Mouse (Mus musculus) heart, embryonic 11.5 days (tissue): ENCODE measurements around the gene Dock8. TPM values are rescaled to one million over a fixed set of nuclear protein-coding genes. Genes with fewer than 3 reads are reported as not detected.

Experiments used
- ATAC-seq: fragments of 200-750 bp; cut with Nextera tagmentation; replicated peaks from 2 replicates; pipeline ENCODE4 v1.8.0; 2017; ENCODE audit warnings: moderate library complexity; ENCODE audit not compliant: insufficient number of reproducible peaks, low FRiP score, low TSS enrichment
- H3K27ac ChIP-seq: fragments of 300-500 bp; sonication (generic); 2 replicates; pipeline ENCODE4 v1.5.1; 2014; ENCODE audit warnings: mild to moderate bottlenecking, low read depth, low read length
- H3K27me3 ChIP-seq: fragments of 300-500 bp; sonication (generic); 2 replicates; pipeline ENCODE4 v1.6.1; 2014; ENCODE audit warnings: mild to moderate bottlenecking, low read length, mixed read lengths; ENCODE audit not compliant: control insufficient read depth, insufficient read depth
- H3K36me3 ChIP-seq: fragments of 300-500 bp; sonication (generic); 2 replicates; pipeline ENCODE4 v1.6.1; 2014; ENCODE audit warnings: mild to moderate bottlenecking, low read length, moderate library complexity, mixed read lengths; ENCODE audit not compliant: control insufficient read depth, insufficient read depth
- H3K4me1 ChIP-seq: fragments of 300-500 bp; sonication (generic); 2 replicates; pipeline ENCODE4 v1.6.1; 2014; ENCODE audit warnings: low read length; ENCODE audit not compliant: control insufficient read depth, insufficient read depth
- H3K4me2 ChIP-seq: fragments of 300-500 bp; sonication (generic); 2 replicates; pipeline ENCODE4 v1.6.1; 2014; ENCODE audit warnings: mild to moderate bottlenecking, moderate library complexity
- H3K4me3 ChIP-seq: fragments of 300-500 bp; sonication (generic); 2 replicates; pipeline ENCODE4 v1.5.1; 2014; ENCODE audit warnings: low read depth, low read length
- H3K9ac ChIP-seq: fragments of 300-500 bp; sonication (generic); 2 replicates; pipeline ENCODE4 v1.6.1; 2014; ENCODE audit warnings: mild to moderate bottlenecking, low read depth, low read length, moderate library complexity
- H3K9me3 ChIP-seq: fragments of 300-500 bp; sonication (generic); replicated peaks from 2 replicates; pipeline ENCODE4 v1.6.1; 2016; ENCODE audit warnings: low read length; ENCODE audit not compliant: control insufficient read depth
- WGBS: fragments of 180-500 bp; shearing (Covaris S2); extraction: QIAGEN DNeasy Blood & Tissue Kit; methylation state at CpG from one replicate; pipeline ENCODE4 v1.1.7; 2014; ENCODE audit not compliant: insufficient replicate concordance; 5-methylcytosine and 5-hydroxymethylcytosine counted together
- polyA plus RNA-seq: library from polyadenylated mRNA; unstranded; fragments of >200 nt; fragmentation: Nextera tagmentation; extraction: Ambion mirVana; gene quantifications from 2 replicates; pipeline ENCODE4 v1.2.1, GENCODE M21; 2014

Gene Dock8
- polyA plus RNA-seq, 1 experiment from 2014 or later = 4.9 TPM

GRCm38 (mm10) chr19:25041209-25041608 is 41.9 kb downstream of the Dock8 start:
- Histone ChIP-seq H3K4me3 (no peak overlapping the region), H3K9me3 (no peaks in the 10 kb centered on the region), H3K27me3 (no peaks in the 10 kb centered on the region), H3K9ac (no peak overlapping the region), H3K4me2 (no peak overlapping the region), H3K27ac (no peak overlapping the region), H3K36me3 (no peaks in the 10 kb centered on the region), H3K4me1 (no peaks in the 10 kb centered on the region)
- WGBS = 53% methylated on average over 6 of the region's 6 CpGs
- no peak for ATAC-seq

- Histone ChIP-seq H3K27me3 (no peaks in the 10 kb centered on the region), H3K4me2 (no peak overlapping the region), H3K36me3 (no peaks in the 10 kb centered on the region), H3K9ac (no peak overlapping the region), H3K27ac (no peak overlapping the region), H3K4me3 (no peak overlapping the region), H3K9me3 (no peaks in the 10 kb centered on the region), H3K4me1 (no peaks in the 10 kb centered on the region)
- 60% methylated on average over 11 of the region's 11 CpGs for whole genome bisulfite sequencing
- ATAC-seq = no peak
Observed at GRCm38 (mm10) chr19:25042973-25043372, 43.6 kb downstream of the Dock8 start.

- H3K27ac ChIP-seq = no peak overlapping the region
- H3K9ac ChIP-seq = no peak overlapping the region
- no peaks in the 10 kb centered on the region for H3K36me3 ChIP-seq
- H3K4me2 ChIP-seq = no peak overlapping the region
- H3K9me3 ChIP-seq = no peaks in the 10 kb centered on the region
- WGBS = 68% methylated on average over 3 of the region's 3 CpGs
- H3K4me1 ChIP-seq = no peaks in the 10 kb centered on the region
- H3K4me3 ChIP-seq = no peak overlapping the region
- no peaks in the 10 kb centered on the region for H3K27me3 ChIP-seq
- ATAC-seq = no peak
Observed at GRCm38 (mm10) chr19:25044057-25044456, 44.7 kb downstream of the Dock8 start.

GRCm38 (mm10) chr19:25052355-25052754 is 53.0 kb downstream of the Dock8 start:
- H3K9me3 ChIP-seq = no peaks in the 10 kb centered on the region
- WGBS = 87% methylated on average over 7 of the region's 7 CpGs
- H3K36me3 ChIP-seq = no peaks in the 10 kb centered on the region
- H3K4me3 ChIP-seq = no peak overlapping the region
- H3K27me3 ChIP-seq = no peaks in the 10 kb centered on the region
- no peaks in the 10 kb centered on the region for H3K4me1 ChIP-seq
- H3K27ac ChIP-seq = no peak overlapping the region
- no peak overlapping the region for H3K9ac ChIP-seq
- no peak overlapping the region for H3K4me2 ChIP-seq
- no peak for ATAC-seq

GRCm38 (mm10) chr19:25053152-25053551 is 53.8 kb downstream of the Dock8 start:
- no peak for ATAC-seq
- Histone ChIP-seq H3K27ac (no peak overlapping the region), H3K9ac (no peak overlapping the region), H3K36me3 (no peaks in the 10 kb centered on the region), H3K4me1 (no peaks in the 10 kb centered on the region), H3K4me3 (no peak overlapping the region), H3K9me3 (no peaks in the 10 kb centered on the region), H3K4me2 (no peak overlapping the region), H3K27me3 (no peaks in the 10 kb centered on the region)
- WGBS = 70% methylated on average over 7 of the region's 7 CpGs

GRCm38 (mm10) chr19:25055025-25055424 is 55.7 kb downstream of the Dock8 start:
- no peaks in the 10 kb centered on the region for H3K36me3 ChIP-seq
- no peaks in the 10 kb centered on the region for H3K9me3 ChIP-seq
- no peak overlapping the region for H3K9ac ChIP-seq
- H3K4me1 ChIP-seq = no peaks in the 10 kb centered on the region; the same call in 1 of the 2 replicates
- 0 out of 2 replicates have a peak, but pooled peaks cover 2% of the 10 kb centered on the region for H3K27me3 ChIP-seq
- WGBS = 77% methylated on average over 7 of the region's 7 CpGs
- H3K4me2 ChIP-seq = no peak overlapping the region
- no peak for ATAC-seq
- no peak overlapping the region for H3K4me3 ChIP-seq
- H3K27ac ChIP-seq = no peak overlapping the region

GRCm38 (mm10) chr19:25055559-25055958 is 56.2 kb downstream of the Dock8 start:
- no peaks in the 10 kb centered on the region for H3K9me3 ChIP-seq
- no peak for ATAC-seq
- 0 out of 2 replicates have a peak, but pooled peaks cover 2% of the 10 kb centered on the region for H3K27me3 ChIP-seq
- H3K36me3 ChIP-seq = no peaks in the 10 kb centered on the region
- H3K4me2 ChIP-seq = no peak overlapping the region
- 91% methylated on average over 7 of the region's 7 CpGs for WGBS
- H3K9ac ChIP-seq = no peak overlapping the region
- no peak overlapping the region for H3K27ac ChIP-seq
- no peak overlapping the region for H3K4me3 ChIP-seq
- no peaks in the 10 kb centered on the region; the same call in 1 of the 2 replicates for H3K4me1 ChIP-seq

GRCm38 (mm10) chr19:25056224-25056623 is 56.9 kb downstream of the Dock8 start:
- Histone ChIP-seq H3K4me3 (no peak overlapping the region), H3K4me1 (peaks cover 3% of the 10 kb centered on the region; the same call in 1 of the 2 replicates)
- 87% methylated on average over 10 of the region's 10 CpGs for WGBS

GRCm38 (mm10) chr19:25057826-25058225 is 58.5 kb downstream of the Dock8 start:
- WGBS = 88% methylated on average over 8 of the region's 8 CpGs
- no peak overlapping the region for H3K27ac ChIP-seq
- no peaks in the 10 kb centered on the region for H3K9me3 ChIP-seq
- peaks cover 3% of the 10 kb centered on the region; the same call in 1 of the 2 replicates for H3K4me1 ChIP-seq
- ATAC-seq = no peak
- no peak overlapping the region for H3K4me2 ChIP-seq
- H3K36me3 ChIP-seq = no peaks in the 10 kb centered on the region
- H3K4me3 ChIP-seq = no peak overlapping the region
- 0 out of 2 replicates have a peak, but pooled peaks cover 2% of the 10 kb centered on the region for H3K27me3 ChIP-seq
- no peak overlapping the region for H3K9ac ChIP-seq

More at GRCm38 (mm10) chr19:25056224-25056623, 56.9 kb downstream of the Dock8 start:
- Histone ChIP-seq H3K36me3 (no peaks in the 10 kb centered on the region), H3K27me3 (0 out of 2 replicates have a peak, but pooled peaks cover 2% of the 10 kb centered on the region), H3K9me3 (no peaks in the 10 kb centered on the region), H3K27ac (no peak overlapping the region), H3K4me2 (no peak overlapping the region), H3K9ac (no peak overlapping the region)
- ATAC-seq = no peak
